Mouse (Mus musculus): ENCODE data around the gene Olfr1309. TPM values are rescaled to one million over a fixed set of nuclear protein-coding genes. Genes with fewer than 3 reads are reported as not detected.
"Not testable (repeated sequence)": the region's sequence is repeated elsewhere in the genome, so short reads cannot be mapped to it uniquely, and the experiment has no call there.

The Olfr1309 gene
- polyA plus RNA-seq (2012; rRNA removed) = not detected in 2 replicates

DNA sequence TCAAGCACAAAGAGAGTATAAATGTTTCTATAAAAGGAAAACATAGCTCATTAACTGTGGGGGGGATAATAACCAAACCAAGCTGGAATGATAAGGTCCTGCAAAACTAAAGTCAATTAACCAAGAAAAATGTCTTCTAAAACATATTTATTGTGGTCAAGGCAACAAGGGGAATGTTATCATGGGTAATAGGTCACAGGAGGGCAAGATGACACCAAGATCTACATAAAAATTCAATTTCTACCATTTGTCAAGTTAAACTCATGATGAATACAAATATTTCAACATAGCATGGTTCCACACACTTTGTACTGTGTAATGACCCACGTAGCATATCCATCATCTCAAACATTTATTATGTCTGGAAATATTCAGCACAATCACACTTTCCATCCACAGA, at the start of gene Olfr1309:
Gene Olfr1309 (minus strand): TSS at position 101 of the 400 bp plus-strand sequence.
- no peak for TF ChIP-seq POLR2A (IDR thresholded peaks at IDR 0.05; ENCODE audit: borderline replicate concordance, extremely low read depth, low read depth, low read length)
- no peak for TF ChIP-seq CTCF (IDR thresholded peaks at IDR 0.05; ENCODE audit: insufficient read depth, low read length)
- Histone ChIP-seq H3K4me3 (replicated peaks; ENCODE audit: extremely low read depth, low read depth, low read length) (no peak within 1 kb of the TSS), H3K4me1 (ENCODE audit: control insufficient read depth, insufficient read depth, low read length) (no peaks in the 10 kb centered on the region)
- 35% methylated on average over 1 of the region's 1 CpGs for WGBS
- DNase-seq = no peak

DNA sequence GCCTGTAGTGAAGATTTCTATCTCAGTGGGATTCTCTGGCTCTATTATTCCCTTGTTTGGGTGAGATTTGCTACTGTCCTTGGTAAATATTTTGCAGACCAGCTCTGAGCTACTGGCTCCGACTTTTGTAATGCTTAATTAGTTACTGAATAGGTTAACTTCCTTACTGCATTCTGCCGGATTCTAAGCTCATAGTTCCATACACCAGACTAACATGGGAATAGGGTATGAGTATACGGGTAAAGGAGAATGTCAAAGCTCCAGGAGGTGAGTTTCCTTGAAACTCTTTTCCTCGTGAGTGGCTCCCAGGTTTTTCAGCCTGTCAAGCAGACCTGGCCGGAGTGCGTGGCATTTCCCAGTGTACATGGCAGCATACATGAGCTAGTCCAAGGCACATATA, 36.9 kb upstream of the Olfr1309 start:
- H3K4me1 ChIP-seq (ENCODE audit: control insufficient read depth, insufficient read depth, low read length); H3K4me3 ChIP-seq (replicated peaks; ENCODE audit: extremely low read depth, low read depth, low read length); DNase-seq: not testable (repeated sequence)
- WGBS = 39% methylated on average over 6 of the region's 6 CpGs

DNA sequence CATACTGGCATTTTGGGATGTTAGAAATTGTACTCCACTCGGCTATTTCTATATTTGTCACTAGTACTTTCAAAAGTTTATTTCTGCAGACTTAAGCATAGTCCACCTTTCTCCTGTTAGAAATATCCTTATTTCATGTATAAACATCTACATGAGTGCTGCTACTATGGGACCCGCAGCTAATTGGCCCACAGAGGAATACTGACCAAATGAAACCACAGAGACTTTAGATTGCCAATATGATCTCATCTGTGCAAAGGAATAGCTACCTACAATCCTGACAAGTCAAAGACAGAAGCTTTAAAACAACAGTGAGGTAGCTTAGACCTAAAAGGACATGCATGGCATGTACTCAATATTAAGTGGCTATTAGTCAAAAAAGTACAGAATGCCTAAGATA, 34.2 kb upstream of the Olfr1309 start, which contains the start of gene Olfr1311:
Gene Olfr1311 (minus strand): TSS at position 101 of the 400 bp plus-strand sequence.
- 87% methylated on average over 2 of the region's 2 CpGs for WGBS
- no peaks in the 10 kb centered on the region for H3K4me1 ChIP-seq (ENCODE audit: control insufficient read depth, insufficient read depth, low read length)
- TF ChIP-seq POLR2A (IDR thresholded peaks at IDR 0.05; ENCODE audit: borderline replicate concordance, extremely low read depth, low read depth, low read length) = no peak
- TF ChIP-seq CTCF (IDR thresholded peaks at IDR 0.05; ENCODE audit: insufficient read depth, low read length) = no peak
- no peak within 1 kb of the TSS for H3K4me3 ChIP-seq (replicated peaks; ENCODE audit: extremely low read depth, low read depth, low read length)
- DNase-seq = no peak

DNA sequence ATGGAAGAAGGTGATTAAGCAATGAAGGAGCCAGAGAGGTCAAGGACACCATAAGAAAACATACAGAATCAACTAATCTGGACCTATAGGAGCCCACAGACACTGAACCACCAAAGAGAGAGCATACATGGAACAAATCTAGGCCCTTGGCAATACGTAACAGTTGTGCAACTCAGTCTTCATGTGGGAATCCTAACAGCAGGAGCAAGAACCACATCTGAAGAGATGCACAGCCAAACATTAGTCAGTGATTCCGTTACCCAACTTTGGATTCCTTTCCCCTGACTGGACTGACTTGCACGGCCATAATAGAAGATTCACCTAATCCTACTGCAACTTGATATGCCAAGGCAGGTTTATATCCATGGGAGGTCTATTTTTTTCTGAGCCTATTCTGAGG, 24.8 kb upstream of the Olfr1309 start:
- no peaks in the 10 kb centered on the region for H3K4me1 ChIP-seq (ENCODE audit: control insufficient read depth, insufficient read depth, low read length)
- no peak overlapping the region for H3K4me3 ChIP-seq (replicated peaks; ENCODE audit: extremely low read depth, low read depth, low read length)
- DNase-seq = no peak
- TF ChIP-seq CTCF (IDR thresholded peaks at IDR 0.05; ENCODE audit: insufficient read depth, low read length) = no peak
- 76% methylated on average over 3 of the region's 3 CpGs for WGBS

DNA sequence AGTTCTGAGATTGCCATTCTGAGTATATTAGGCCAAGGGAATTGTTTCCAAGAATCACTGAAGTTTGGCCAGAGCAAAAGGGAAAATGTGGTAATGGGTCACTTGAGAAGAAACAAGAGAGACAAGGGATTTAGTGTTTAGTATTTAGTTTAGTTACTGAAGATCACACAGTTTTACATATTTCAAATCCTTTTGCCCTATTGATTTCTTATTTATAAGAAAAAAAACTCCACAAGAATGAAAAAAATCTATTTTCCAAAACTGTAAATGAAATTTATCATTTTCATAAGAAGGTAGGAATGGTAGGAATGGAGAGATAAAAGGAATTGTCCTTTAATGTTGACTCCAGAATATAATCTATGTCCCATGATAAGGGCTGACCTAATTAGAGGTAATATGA, 22.5 kb upstream of the Olfr1309 start, which contains the start of gene Olfr1310:
Gene Olfr1310 (minus strand): TSS at position 101 of the 400 bp plus-strand sequence.
- TF ChIP-seq POLR2A (IDR thresholded peaks at IDR 0.05; ENCODE audit: borderline replicate concordance, extremely low read depth, low read depth, low read length) = no peak
- no peak for TF ChIP-seq CTCF (IDR thresholded peaks at IDR 0.05; ENCODE audit: insufficient read depth, low read length)
- DNase-seq = no peak
- H3K4me1 ChIP-seq (ENCODE audit: control insufficient read depth, insufficient read depth, low read length) = no peaks in the 10 kb centered on the region
- H3K4me3 ChIP-seq (replicated peaks; ENCODE audit: extremely low read depth, low read depth, low read length) = no peak within 1 kb of the TSS

DNA sequence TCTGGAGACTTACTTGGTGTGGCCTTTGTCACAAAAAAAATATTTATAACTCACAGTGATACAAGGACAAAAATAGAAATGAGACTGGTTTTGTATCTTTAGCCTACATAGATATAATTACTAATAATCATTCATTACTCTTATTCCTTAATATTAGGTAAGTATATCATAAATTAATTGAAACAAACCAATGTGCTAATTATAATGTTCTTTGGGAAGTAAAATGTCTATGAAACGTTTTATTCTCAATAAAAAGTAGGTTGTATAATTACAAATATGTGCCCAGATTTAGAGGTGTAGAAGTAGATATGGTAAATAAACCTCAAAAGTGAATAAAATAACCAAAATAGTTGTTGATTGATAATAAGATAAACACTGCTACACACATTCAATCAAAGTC, 25.2 kb downstream of the Olfr1309 start, which contains the start of gene Olfr1308:
Gene Olfr1308 (minus strand): TSS at position 101 of the 400 bp plus-strand sequence.
- WGBS = 31% methylated on average over 1 of the region's 1 CpGs
- no peak within 1 kb of the TSS for H3K4me3 ChIP-seq (replicated peaks; ENCODE audit: extremely low read depth, low read depth, low read length)
- no peaks in the 10 kb centered on the region for H3K4me1 ChIP-seq (ENCODE audit: control insufficient read depth, insufficient read depth, low read length)
- DNase-seq = no peak
- TF ChIP-seq CTCF (IDR thresholded peaks at IDR 0.05; ENCODE audit: insufficient read depth, low read length) = no peak
- TF ChIP-seq POLR2A (IDR thresholded peaks at IDR 0.05; ENCODE audit: borderline replicate concordance, extremely low read depth, low read depth, low read length) = no peak

DNA sequence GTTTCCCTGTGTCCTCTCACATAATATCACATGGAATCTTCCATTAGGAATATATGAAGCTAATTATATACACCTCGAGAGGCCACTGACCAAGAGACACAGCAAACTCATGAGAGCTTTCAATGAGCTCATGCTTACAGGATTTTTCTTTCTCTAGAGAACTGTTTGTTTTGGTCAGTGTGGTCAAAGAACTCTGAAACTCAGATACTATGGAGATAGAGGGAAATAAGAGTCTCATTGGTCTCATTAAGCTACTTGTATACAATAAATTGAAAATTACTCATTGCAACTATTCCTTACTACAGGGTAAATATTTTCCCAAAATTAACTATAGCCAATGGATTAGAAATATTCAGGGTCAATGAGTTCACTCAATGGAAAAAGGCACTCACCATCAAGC, 40.7 kb downstream of the Olfr1309 start, which contains the start of gene Olfr1307:
Gene Olfr1307 (minus strand): TSS at position 101 of the 400 bp plus-strand sequence.
- 57% methylated on average over 1 of the region's 1 CpGs for WGBS
- Histone ChIP-seq H3K4me1 (ENCODE audit: control insufficient read depth, insufficient read depth, low read length) (no peaks in the 10 kb centered on the region), H3K4me3 (replicated peaks; ENCODE audit: extremely low read depth, low read depth, low read length) (no peak within 1 kb of the TSS)
- DNase-seq = no peak
- TF ChIP-seq CTCF (IDR thresholded peaks at IDR 0.05; ENCODE audit: insufficient read depth, low read length) (no peak), POLR2A (IDR thresholded peaks at IDR 0.05; ENCODE audit: borderline replicate concordance, extremely low read depth, low read depth, low read length) (no peak)

Other genes with a start within 250 kb of the Olfr1309 start
- not detected in 2 replicates for gene Olfr1301, start 239.3 kb downstream of the Olfr1309 start, polyA plus RNA-seq (2012; rRNA removed)
- gene Olfr1302, start 212.9 kb downstream of the Olfr1309 start, polyA plus RNA-seq (2012; rRNA removed) = not detected in 2 replicates
- gene Olfr1303, start 169.9 kb downstream of the Olfr1309 start, polyA plus RNA-seq (2012; rRNA removed) = not detected in 2 replicates
- not detected in 2 replicates for gene Olfr1305, start 113.1 kb downstream of the Olfr1309 start, polyA plus RNA-seq (2012; rRNA removed)
- gene Olfr1306, start 74.0 kb downstream of the Olfr1309 start, polyA plus RNA-seq (2012; rRNA removed) = not detected in 2 replicates
- not detected in 2 replicates for gene Olfr1307, start 40.8 kb downstream of the Olfr1309 start, polyA plus RNA-seq (2012; rRNA removed)
- gene Olfr1308, start 25.3 kb downstream of the Olfr1309 start, polyA plus RNA-seq (2012; rRNA removed) = not detected in 2 replicates
- gene Olfr1310, start 22.4 kb upstream of the Olfr1309 start, polyA plus RNA-seq (2012; rRNA removed) = not detected in 2 replicates
- not detected in 2 replicates for gene Olfr1311, start 34.1 kb upstream of the Olfr1309 start, polyA plus RNA-seq (2012; rRNA removed)
- gene Olfr1312, start 60.0 kb upstream of the Olfr1309 start, polyA plus RNA-seq (2012; rRNA removed) = not detected in 2 replicates
- not detected in 2 replicates for gene Olfr1313, start 87.6 kb upstream of the Olfr1309 start, polyA plus RNA-seq (2012; rRNA removed)
- gene Olfr1314, start 106.5 kb upstream of the Olfr1309 start, polyA plus RNA-seq (2012; rRNA removed) = not detected in 2 replicates
- gene Olfr1315-ps1, start 125.2 kb upstream of the Olfr1309 start, polyA plus RNA-seq (2012; rRNA removed) = not detected in 2 replicates
- not detected in 2 replicates for gene Olfr1316, start 144.7 kb upstream of the Olfr1309 start, polyA plus RNA-seq (2012; rRNA removed)
- gene Olfr1317, start 150.0 kb upstream of the Olfr1309 start, polyA plus RNA-seq (2012; rRNA removed) = not detected in 2 replicates
- not detected in 2 replicates for gene Olfr1318, start 163.9 kb upstream of the Olfr1309 start, polyA plus RNA-seq (2012; rRNA removed)
- 48.6 and 50.9 TPM in 2 replicates for gene Lpcat4, start 249.2 kb upstream of the Olfr1309 start, polyA plus RNA-seq (2012; rRNA removed)